Mouse (Mus musculus) mouse trophoblast stem cell (cell line): ENCODE measurements at regions not wholly inside any gene's neighbourhood (a gene's known extent, or its start where the extent isn't known, plus 50 kb on each side); places are given as distances from the start of the nearest gene placed in this dataset.

ENCODE experiments used
- in situ Hi-C, 2 experiments: fragments of 300-500 bp; cut with MseI, MboI; formaldehyde crosslinking; loops; 2 replicates in 1 of 2; 3 replicates in 1 of 2; pipeline ENCODE4 v1.15.1; 2025

GRCm38 (mm10) chr13:99642301-99642700 is 126.0 kb upstream of the Map1b start:
- in situ Hi-C loops = no loop called here

- in situ Hi-C loops = no loop called here
These were observed 125.2 kb upstream of the Map1b start for GRCm38 (mm10) chr13:99641386-99642165.

GRCm38 (mm10) chr13:99632706-99633105 is 116.4 kb upstream of the Map1b start:
- in situ Hi-C loops = no loop called here

GRCm38 (mm10) chr13:99630800-99631199 is 114.5 kb upstream of the Map1b start:
- in situ Hi-C loops = no loop called here

GRCm38 (mm10) chr13:99630356-99630755 is 114.0 kb upstream of the Map1b start:
- in situ Hi-C loops = no loop called here

- in situ Hi-C loops = no loop called here
These were observed 108.9 kb upstream of the Map1b start for GRCm38 (mm10) chr13:99625196-99625595.

- in situ Hi-C loops = no loop called here
These were observed 102.0 kb upstream of the Map1b start for GRCm38 (mm10) chr13:99618332-99618731.

- in situ Hi-C loops = no loop called here
These were observed 101.1 kb upstream of the Map1b start for GRCm38 (mm10) chr13:99617457-99617856.

GRCm38 (mm10) chr13:99611715-99612494 is 95.6 kb upstream of the Map1b start:
- in situ Hi-C loops = no loop called here

GRCm38 (mm10) chr13:99610498-99610897 is 94.2 kb upstream of the Map1b start:
- in situ Hi-C loops = no loop called here

GRCm38 (mm10) chr13:99609151-99610146 is 93.1 kb upstream of the Map1b start:
- in situ Hi-C loops = no loop called here

- in situ Hi-C loops = no loop called here
These were observed 92.3 kb upstream of the Map1b start for GRCm38 (mm10) chr13:99608591-99608990.

GRCm38 (mm10) chr13:99607208-99607607 is 90.9 kb upstream of the Map1b start:
- in situ Hi-C loops = no loop called here

- in situ Hi-C loops = no loop called here
These were observed 90.3 kb upstream of the Map1b start for GRCm38 (mm10) chr13:99606606-99606990.

GRCm38 (mm10) chr13:99605866-99606605 is 89.7 kb upstream of the Map1b start:
- in situ Hi-C loops = no loop called here

GRCm38 (mm10) chr13:99597891-99598290 is 81.6 kb upstream of the Map1b start:
- in situ Hi-C loops = no loop called here

GRCm38 (mm10) chr13:99593846-99594813 is 77.8 kb upstream of the Map1b start:
- in situ Hi-C loops = no loop called here

GRCm38 (mm10) chr13:99593243-99593635 is 76.9 kb upstream of the Map1b start:
- in situ Hi-C loops = no loop called here

- in situ Hi-C loops = no loop called here
These were observed 76.4 kb upstream of the Map1b start for GRCm38 (mm10) chr13:99592596-99593242.
